Mouse (Mus musculus) naive thymus-derived CD4-positive, alpha-beta T cell, adult 5 months (primary cell): ENCODE measurements around the gene Hrasls. TPM values are rescaled to one million over a fixed set of nuclear protein-coding genes. Genes with fewer than 3 reads are reported as not detected.

Source experiments
- polyA plus RNA-seq: library from polyadenylated mRNA; unstranded; fragments of 100-300 nt; shearing (Covaris generic); gene quantifications from one replicate; pipeline ENCODE4 v1.2.1, GENCODE M21; 2017

The Hrasls gene
- polyA plus RNA-seq, result not detected

GRCm38 (mm10) chr16:29209605-29210411 is at the start of gene Hrasls:
Gene Hrasls (plus strand): TSS chr16:29209695.

Other genes starting within 250 kb of the Hrasls start
- gene Atp13a5, start 169.0 kb downstream of the Hrasls start, polyA plus RNA-seq, result not detected